8 mouse cellular contexts compared by ENCODE assay signal in the genomic region with DNA sequence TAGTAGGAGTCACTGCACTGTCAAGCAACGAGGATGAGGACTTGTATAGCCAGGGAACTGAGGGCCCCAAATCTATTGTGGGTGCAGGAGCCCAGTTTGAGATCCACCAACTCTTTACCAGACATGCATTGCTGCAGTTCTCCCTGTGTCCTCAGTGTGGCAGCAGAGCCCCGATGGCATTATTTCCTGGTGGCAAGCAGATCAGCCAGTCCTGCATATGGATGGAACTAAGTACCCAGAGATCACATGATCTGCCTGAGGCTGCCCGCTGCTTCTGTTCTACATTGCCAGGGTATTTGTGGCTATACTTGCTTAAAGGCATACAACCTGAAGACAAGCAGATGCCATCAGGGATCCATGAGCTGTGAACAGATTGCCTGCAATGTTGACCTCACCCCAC. TPM values are rescaled to one million over a fixed set of nuclear protein-coding genes. Genes with fewer than 3 reads are reported as not detected.
DNase-seq lines count a peak whose midpoint lies in the region; ATAC-seq and TF ChIP-seq lines count a peak whose summit lies in the region.

No protein-coding gene starts in this region.

- H3K27ac ChIP-seq in MEL (ENCODE audit: control insufficient read depth, low read depth, low read length), result no peak overlapping the region
- no peak overlapping the region for H3K27ac ChIP-seq in liver, embryonic 14.5 days

- TF ChIP-seq EP300 in MEL (IDR thresholded peaks at IDR 0.05; ENCODE audit: low read depth in 1 of 2, low read length in 2 of 2), result no peak
- TF ChIP-seq EP300 in liver, embryonic 14.5 days (IDR thresholded peaks at IDR 0.05; ENCODE audit: low read depth), result no peak

- no peak for TF ChIP-seq POLR2A in MEL (IDR thresholded peaks at IDR 0.05; ENCODE audit: control insufficient read depth in 1 of 2, insufficient read depth in 1 of 2, low read depth in 1 of 2, low read length in 2 of 2, poor library complexity in 1 of 2)

- no peak for ATAC-seq in liver, embryonic 14.5 days (ENCODE audit: insufficient read depth)

- H3K36me3 ChIP-seq in MEL (ENCODE audit: control insufficient read depth in 1 of 2, insufficient read depth in 2 of 2, low read length in 2 of 2), result peaks cover 0 to 14% of the 10 kb centered on the region in 2 experiments; a peak in 2 of 4 replicates
- H3K36me3 ChIP-seq in liver, embryonic 14.5 days (replicated peaks; ENCODE audit: control insufficient read depth, insufficient read depth, low read depth), result peaks cover 26% of the 10 kb centered on the region

- H3K9me3 ChIP-seq in MEL (replicated peaks; ENCODE audit: insufficient read depth, low read length), result no peaks in the 10 kb centered on the region
- no peaks in the 10 kb centered on the region for H3K9me3 ChIP-seq in liver, embryonic 14.5 days (ENCODE audit: control insufficient read depth, low read length)

- no peaks in the 10 kb centered on the region for H3K79me2 ChIP-seq in MEL (ENCODE audit: control insufficient read depth, insufficient read depth, low read length, poor library complexity)

- no peaks in the 10 kb centered on the region for H3K27me3 ChIP-seq in MEL (ENCODE audit: control insufficient read depth in 1 of 2, insufficient read depth in 2 of 2, low read length in 2 of 2)
- H3K27me3 ChIP-seq in liver, embryonic 14.5 days (ENCODE audit: control insufficient read depth, insufficient read depth, low read length), result no peaks in the 10 kb centered on the region

- DNase-seq in 3T3-L1 (ENCODE audit: low read depth, low spot score) (peak; percentile 76), MEL (ENCODE audit: low read depth, low spot score) (peak; percentile 84)
- DNase-seq in cerebellum, adult 9-11 months, result peak; percentile 76
- DNase-seq in gastrocnemius, adult 18-20 months (ENCODE audit: low spot score), result peak; percentile 71
- peak; percentile 70 for DNase-seq in kidney, adult 9 months
- DNase-seq in liver, embryonic 14.5 days (ENCODE audit: low read depth in 3 of 3, low spot score in 3 of 3), result peak in 2 of 3 experiments; percentile 22 to 27
- peak; percentile 57 for DNase-seq in retina, adult 2 months (ENCODE audit: low read depth, low spot score)
- DNase-seq in thymus, postnatal 4 days, result peak; percentile 73

- TF ChIP-seq RAD21 in MEL (IDR thresholded peaks at IDR 0.05; ENCODE audit: low read depth, low read length), result peak; percentile 80

- 8% methylated on average over 3 of the region's 3 CpGs for WGBS in liver, embryonic 14.5 days (ENCODE audit: insufficient replicate concordance)

- H3K4me1 ChIP-seq in MEL (ENCODE audit: control insufficient read depth in 1 of 2, insufficient read depth in 2 of 2, low read length in 2 of 2), result no peaks in the 10 kb centered on the region
- no peaks in the 10 kb centered on the region for H3K4me1 ChIP-seq in liver, embryonic 14.5 days (replicated peaks; ENCODE audit: control insufficient read depth in 2 of 2, insufficient read depth in 2 of 2, low read length in 1 of 2)

- no peak overlapping the region for H3K4me2 ChIP-seq in liver, embryonic 14.5 days (ENCODE audit: low read depth)

- TF ChIP-seq CTCF in MEL (IDR thresholded peaks at IDR 0.05 in 2 of 3, conservative IDR thresholded peaks at IDR 0.05 in 1 of 3; ENCODE audit: control insufficient read depth in 1 of 3, insufficient read depth in 1 of 3, low read depth in 2 of 3, low read length in 3 of 3, poor library complexity in 1 of 3, severe bottlenecking in 1 of 3), result peak; percentile 90 to 99 (median 94)
- TF ChIP-seq CTCF in liver, embryonic 14.5 days (IDR thresholded peaks at IDR 0.05; ENCODE audit: low read depth), result peak; percentile 97

- H3K4me3 ChIP-seq in MEL (ENCODE audit: control insufficient read depth in 1 of 2, insufficient read depth in 1 of 2, low read depth in 2 of 2, low read length in 2 of 2), result no peak overlapping the region
- H3K4me3 ChIP-seq in liver, embryonic 14.5 days (ENCODE audit: insufficient read depth in 1 of 2, low read depth in 2 of 2, low read length in 2 of 2), result no peak overlapping the region

- H3K9ac ChIP-seq in MEL (ENCODE audit: control insufficient read depth, low read depth, low read length, poor library complexity, severe bottlenecking), result no peak overlapping the region
- H3K9ac ChIP-seq in liver, embryonic 14.5 days (replicated peaks), result no peak overlapping the region

TF ChIP-seq in MEL, 35 proteins besides CTCF, POLR2A, EP300 and RAD21:
- TF ChIP-seq POLR2AphosphoS2 (IDR thresholded peaks at IDR 0.05; ENCODE audit: low read length) (peak; percentile 40; the same call in 1 of the 2 replicates), ZNF384 (IDR thresholded peaks at IDR 0.05; ENCODE audit: low read depth, low read length) (peak; percentile 74), SMC3 (IDR thresholded peaks at IDR 0.05; ENCODE audit: low read depth, low read length) (peak; percentile 75), MAFK (IDR thresholded peaks at IDR 0.05; ENCODE audit: borderline replicate concordance, low read depth, low read length) (no peak), E2F4 (IDR thresholded peaks at IDR 0.05; ENCODE audit: borderline replicate concordance, low read depth, low read length) (no peak), TBP (IDR thresholded peaks at IDR 0.05; ENCODE audit: low read depth, low read length) (no peak), POLR2AphosphoS5 (IDR thresholded peaks at IDR 0.05; ENCODE audit: borderline replicate concordance, low read depth, low read length) (no peak), ZC3H11A (IDR thresholded peaks at IDR 0.05; ENCODE audit: low read depth, low read length) (peak; percentile 61), ELF1 (IDR thresholded peaks at IDR 0.05; ENCODE audit: low read depth, low read length) (peak; percentile 54; the same call in 1 of the 2 replicates), SIN3A (IDR thresholded peaks at IDR 0.05; ENCODE audit: low read length) (peak; percentile 31; the same call in 1 of the 2 replicates), RCOR1 (IDR thresholded peaks at IDR 0.05; ENCODE audit: low read depth, low read length) (no peak), NELFE (IDR thresholded peaks at IDR 0.05; ENCODE audit: low read depth, low read length) (no peak), USF1 (IDR thresholded peaks at IDR 0.05; ENCODE audit: low read depth, low read length) (peak; percentile 79), MYB (IDR thresholded peaks at IDR 0.05; ENCODE audit: low read depth, low read length) (no peak), MEF2A (IDR thresholded peaks at IDR 0.05; ENCODE audit: extremely low read depth, insufficient replicate concordance, low read depth, low read length, poor library complexity, severe bottlenecking) (no peak)
TF ChIP-seq in MEL: peak in this region for 7.

RNA-seq across cellular contexts. Expression of gene Alkbh5, which starts 23.2 kb away (rescaled TPM):
- total RNA-seq in MEL (2012; rRNA removed), result 39.4 and 49.5 TPM in 2 replicates
- 10 to 100 TPM in 1 of 2 experiments, not detected in 1; 49.1 TPM for polyA plus RNA-seq in MEL (2012; ENCODE audit: insufficient read depth in 1 of 2, insufficient read length in 2 of 2, low read depth in 1 of 2, low replicate concordance in 2 of 2, missing spikeins in 1 of 2)
- 100 to 1,000 TPM; 125 to 130 TPM for total RNA-seq in gastrocnemius, adult 18-20 months (2021)
- 7.5 and 7.7 TPM in 2 replicates for polyA plus RNA-seq in liver, embryonic 14.5 days (2012; rRNA removed)
- 14.2 and 15.1 TPM in 2 replicates for polyA plus RNA-seq in liver, embryonic 14.5 days (2014; fragmentation: Nextera tagmentation; extraction: Ambion mirVana)

Comparison
In these comparisons a context has a peak if more than half of its experiments do, and no peak if none do; other contexts are left out.
1. DNase-seq: peak in every context shown above with its lines; median percentile 84 in MEL; 76 in 3T3-L1; 76 in cerebellum, adult 9-11 months; 73 in thymus, postnatal 4 days; 71 in gastrocnemius, adult 18-20 months; 70 in kidney, adult 9 months; 57 in retina, adult 2 months; 24 in liver, embryonic 14.5 days.